Mouse (Mus musculus) forebrain, embryonic 10.5 days (tissue): ENCODE measurements around the gene Rab30. TPM values are rescaled to one million over a fixed set of nuclear protein-coding genes. Genes with fewer than 3 reads are reported as not detected.

Source experiments
- DNase-seq: peaks from one replicate; pipeline ENCODE4 v3.0.0-alpha.2; 2017; ENCODE audit warnings: low spot score; ENCODE audit errors: extremely low spot score
- H3K27ac ChIP-seq: fragments of 300-500 bp; sonication (generic); 2 replicates; pipeline ENCODE4 v1.5.1; 2016; ENCODE audit warnings: mild to moderate bottlenecking
- H3K27me3 ChIP-seq: fragments of 300-500 bp; sonication (generic); 2 replicates; pipeline ENCODE4 v1.6.1; 2016; ENCODE audit warnings: mild to moderate bottlenecking; ENCODE audit not compliant: poor library complexity, severe bottlenecking
- H3K36me3 ChIP-seq: fragments of 300-500 bp; sonication (generic); replicated peaks from 2 replicates; pipeline ENCODE4 v1.6.1; 2016; ENCODE audit warnings: mild to moderate bottlenecking, moderate library complexity
- H3K4me1 ChIP-seq: fragments of 300-500 bp; sonication (generic); 2 replicates; pipeline ENCODE4 v1.6.1; 2016
- H3K4me3 ChIP-seq: fragments of 300-500 bp; sonication (generic); 2 replicates; pipeline ENCODE4 v1.5.1; 2016; ENCODE audit warnings: mild to moderate bottlenecking, moderate library complexity
- H3K9me3 ChIP-seq: fragments of 300-500 bp; sonication (generic); 2 replicates; pipeline ENCODE4 v1.6.1; 2016; ENCODE audit warnings: mild to moderate bottlenecking, moderate library complexity
- WGBS: fragments of 180-500 bp; shearing (Covaris S2); methylation state at CpG from one replicate; pipeline ENCODE4 v1.1.7; 2016; 5-methylcytosine and 5-hydroxymethylcytosine counted together
- polyA plus RNA-seq: library from polyadenylated mRNA; unstranded; fragments of >200 nt; fragmentation: Nextera tagmentation; extraction: Ambion mirVana; gene quantifications from 2 replicates; pipeline ENCODE4 v1.2.1, GENCODE M21; 2016

The Rab30 gene
- polyA plus RNA-seq, 1 experiment from 2014 or later, result 15.6 TPM

DNA sequence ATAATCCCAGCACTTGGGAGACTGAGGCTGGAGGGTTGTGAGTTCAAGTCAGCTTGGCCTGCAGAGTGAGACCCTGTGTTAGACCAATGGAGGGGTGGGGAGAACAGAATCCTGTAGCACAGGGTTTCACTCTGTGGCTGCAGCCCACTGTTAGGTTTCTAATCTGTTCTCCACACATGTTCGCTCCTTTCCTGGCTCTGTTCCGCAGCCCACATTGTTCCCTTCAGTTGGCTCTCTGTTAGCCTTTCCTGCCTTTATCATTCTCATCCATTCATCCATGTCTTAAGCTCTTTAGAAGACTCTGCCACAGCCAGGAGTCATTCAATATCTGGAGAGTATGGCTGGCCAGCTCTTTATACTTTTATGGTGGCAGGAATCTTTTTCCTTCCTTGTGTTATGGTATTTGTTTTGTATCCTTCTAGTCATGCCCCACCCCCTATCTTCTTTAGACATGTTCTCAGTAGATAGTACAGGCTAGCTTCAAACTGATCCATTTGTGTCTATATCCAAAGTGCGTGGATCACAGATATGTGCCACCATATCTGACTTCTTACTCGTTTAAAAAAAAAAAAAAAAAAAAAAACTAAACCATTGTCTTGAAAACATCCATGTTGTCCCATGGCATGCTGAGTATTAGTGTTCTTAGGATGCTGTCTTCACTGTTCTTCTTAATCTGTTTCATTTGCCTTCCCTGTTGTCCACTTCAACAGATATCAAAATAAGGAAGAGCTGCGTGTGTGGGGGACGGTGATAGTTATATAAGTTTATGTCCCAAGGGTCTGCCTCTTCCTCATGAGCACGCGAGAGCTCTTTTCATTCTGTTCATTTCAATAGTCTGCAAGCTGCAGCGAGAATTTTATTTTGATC is 142.7 kb downstream of the Rab30 start:
- 90% methylated on average over 9 of the region's 9 CpGs for WGBS
- Histone ChIP-seq H3K36me3 (peaks cover 22% of the 10 kb centered on the region), H3K4me3 (no peak overlapping the region), H3K9me3 (no peaks in the 10 kb centered on the region), H3K27ac (no peak overlapping the region), H3K4me1 (peaks cover 7% of the 10 kb centered on the region; the same call in 1 of the 2 replicates), H3K27me3 (no peaks in the 10 kb centered on the region)
- DNase-seq, result no peak

DNA sequence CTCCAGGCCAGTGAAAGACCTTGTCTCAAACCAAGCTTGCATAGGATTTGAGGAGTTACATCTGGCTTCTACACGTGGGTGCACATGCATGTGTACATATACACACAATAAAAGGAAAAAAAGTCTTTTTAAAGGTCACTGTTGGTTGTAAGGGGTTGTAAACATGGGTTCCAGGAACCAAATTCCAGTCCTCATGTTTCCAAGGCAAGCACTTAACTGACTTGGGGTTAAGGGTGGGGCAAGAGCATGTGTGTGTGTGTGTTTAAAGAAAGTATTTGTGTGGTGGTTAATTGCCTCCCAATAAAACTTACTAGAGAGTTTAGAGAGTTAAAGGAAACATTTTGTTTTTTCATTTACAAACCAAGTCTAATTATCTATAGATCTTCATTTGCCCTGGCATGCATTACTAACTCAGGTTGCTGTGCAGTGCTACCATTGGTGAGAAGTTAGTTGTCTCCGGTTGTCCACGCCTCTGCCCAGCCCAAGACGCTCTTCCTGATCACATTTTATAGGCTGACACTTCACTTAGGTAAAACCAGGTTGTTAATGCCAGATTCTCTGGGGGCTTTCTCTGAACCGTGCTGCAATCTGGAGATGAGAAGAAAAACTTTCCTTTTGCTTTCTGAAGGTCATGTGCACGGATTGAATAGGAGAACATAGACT is 143.7 kb downstream of the Rab30 start:
- H3K9me3 ChIP-seq, result no peaks in the 10 kb centered on the region
- no peaks in the 10 kb centered on the region for H3K27me3 ChIP-seq
- H3K36me3 ChIP-seq, result peaks cover 17% of the 10 kb centered on the region
- WGBS, result 92% methylated on average over 6 of the region's 6 CpGs
- H3K27ac ChIP-seq, result no peak overlapping the region
- H3K4me1 ChIP-seq, result peaks cover 11% of the 10 kb centered on the region
- no peak for DNase-seq
- H3K4me3 ChIP-seq, result no peak overlapping the region

DNA sequence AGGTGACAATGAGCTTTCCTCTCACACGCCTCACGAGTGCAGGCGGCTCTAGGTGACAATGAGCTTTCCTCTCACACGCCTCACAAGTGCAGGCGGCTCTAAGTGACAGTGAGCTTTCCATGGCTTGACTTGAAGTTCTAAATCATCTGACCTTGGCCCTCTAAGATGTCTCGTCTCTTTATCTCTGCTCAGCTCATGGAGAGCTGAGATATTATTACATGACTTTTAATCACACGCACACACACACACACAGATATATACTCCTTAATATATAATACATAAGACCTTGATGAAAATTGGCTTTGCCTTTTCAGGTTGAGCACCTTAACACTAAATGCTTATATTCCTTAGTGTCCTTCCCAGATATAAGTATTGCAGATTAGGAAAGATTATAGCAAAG is 145.4 kb downstream of the Rab30 start:
- no peak for DNase-seq
- H3K27me3 ChIP-seq, result no peaks in the 10 kb centered on the region
- H3K27ac ChIP-seq, result no peak overlapping the region
- peaks cover 21% of the 10 kb centered on the region for H3K4me1 ChIP-seq
- 91% methylated on average over 7 of the region's 7 CpGs for WGBS
- H3K36me3 ChIP-seq, result peaks cover 14% of the 10 kb centered on the region
- H3K4me3 ChIP-seq, result no peak overlapping the region
- no peaks in the 10 kb centered on the region for H3K9me3 ChIP-seq

DNA sequence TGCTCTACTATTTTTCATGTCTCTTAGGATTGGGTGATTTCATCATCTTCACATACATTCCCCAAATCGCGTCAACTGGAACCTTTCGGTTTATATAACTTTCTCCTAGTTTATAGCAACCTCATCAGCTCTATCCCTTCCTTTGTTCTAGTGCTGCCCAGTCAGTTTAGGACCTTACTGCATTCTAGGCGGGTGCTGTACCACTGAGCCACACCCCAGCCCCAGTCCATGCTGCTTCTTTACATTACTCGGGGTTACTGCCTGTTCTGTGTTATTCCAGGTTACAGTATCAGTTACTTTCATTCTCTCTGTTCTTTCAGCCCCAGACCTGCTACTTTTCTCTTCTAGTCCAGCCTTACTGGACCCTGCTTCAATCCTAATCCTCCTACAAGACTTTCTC is 145.8 kb downstream of the Rab30 start:
- no peak overlapping the region for H3K4me3 ChIP-seq
- H3K4me1 ChIP-seq, result peaks cover 21% of the 10 kb centered on the region
- DNase-seq, result no peak
- 96% methylated on average over 5 of the region's 5 CpGs for WGBS
- 0 out of 2 replicates have a peak, but pooled peaks cover 2% of the 10 kb centered on the region for H3K9me3 ChIP-seq
- H3K27ac ChIP-seq, result no peak overlapping the region
- peaks cover 15% of the 10 kb centered on the region for H3K36me3 ChIP-seq
- H3K27me3 ChIP-seq, result no peaks in the 10 kb centered on the region

DNA sequence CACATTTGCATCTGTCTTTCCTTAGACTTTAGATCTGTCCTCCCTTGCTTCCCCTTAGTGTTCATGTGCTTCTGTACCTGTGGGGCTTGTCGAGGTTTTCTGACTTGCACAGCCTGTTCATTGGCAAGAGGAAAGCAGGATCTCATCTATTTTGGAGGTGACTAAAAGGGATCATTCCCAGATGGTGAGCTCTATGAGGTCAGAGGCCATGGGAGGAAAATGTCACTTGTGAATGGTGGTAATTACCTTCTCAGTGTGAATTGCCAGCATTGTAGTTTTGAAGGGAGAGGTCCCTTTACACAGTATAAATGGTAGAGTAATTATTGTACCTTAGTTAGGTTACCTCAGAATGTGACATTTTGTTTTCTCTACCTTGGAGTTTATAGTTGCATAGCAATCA is 148.8 kb downstream of the Rab30 start:
- Histone ChIP-seq H3K4me3 (no peak overlapping the region), H3K4me1 (peaks cover 13% of the 10 kb centered on the region), H3K27ac (no peak overlapping the region), H3K9me3 (0 out of 2 replicates have a peak, but pooled peaks cover 3% of the 10 kb centered on the region), H3K36me3 (peaks cover 17% of the 10 kb centered on the region), H3K27me3 (no peaks in the 10 kb centered on the region)
- DNase-seq, result no peak
- 43% methylated on average over 1 of the region's 1 CpGs for WGBS

DNA sequence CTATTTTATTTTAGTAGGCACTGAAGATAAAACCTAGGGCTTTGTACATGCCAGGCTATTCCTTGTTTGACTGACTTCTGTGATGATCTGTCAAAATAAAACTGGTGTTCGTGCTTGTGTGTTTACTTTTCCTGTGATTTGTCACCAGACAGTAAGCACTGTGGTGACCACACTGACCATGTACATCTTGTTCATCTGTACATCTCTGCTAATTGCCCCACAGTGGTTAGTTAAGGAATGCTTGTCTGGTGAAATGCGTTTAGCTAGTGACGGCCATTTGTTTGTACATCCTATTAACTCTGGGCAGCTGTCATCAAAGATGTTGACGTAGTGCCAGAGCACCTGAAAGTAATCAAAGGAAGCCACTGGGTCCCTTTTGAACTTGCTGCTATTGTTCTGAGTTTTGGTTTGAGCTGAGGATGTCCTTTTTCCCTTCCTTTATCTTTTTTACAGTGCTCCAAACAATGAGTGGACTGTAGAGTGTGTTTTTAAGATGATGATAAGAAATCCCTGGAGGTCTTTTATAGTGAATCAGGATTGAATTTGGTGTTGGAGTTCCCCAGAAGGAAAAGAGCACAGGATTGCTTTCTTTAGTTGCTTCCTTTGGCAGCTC is 149.3 kb downstream of the Rab30 start:
- H3K27ac ChIP-seq, result no peak overlapping the region
- H3K9me3 ChIP-seq, result 0 out of 2 replicates have a peak, but pooled peaks cover 3% of the 10 kb centered on the region
- peaks cover 17% of the 10 kb centered on the region for H3K36me3 ChIP-seq
- H3K4me3 ChIP-seq, result no peak overlapping the region
- H3K27me3 ChIP-seq, result no peaks in the 10 kb centered on the region
- WGBS, result 61% methylated on average over 4 of the region's 4 CpGs
- H3K4me1 ChIP-seq, result peaks cover 13% of the 10 kb centered on the region
- DNase-seq, result no peak

DNA sequence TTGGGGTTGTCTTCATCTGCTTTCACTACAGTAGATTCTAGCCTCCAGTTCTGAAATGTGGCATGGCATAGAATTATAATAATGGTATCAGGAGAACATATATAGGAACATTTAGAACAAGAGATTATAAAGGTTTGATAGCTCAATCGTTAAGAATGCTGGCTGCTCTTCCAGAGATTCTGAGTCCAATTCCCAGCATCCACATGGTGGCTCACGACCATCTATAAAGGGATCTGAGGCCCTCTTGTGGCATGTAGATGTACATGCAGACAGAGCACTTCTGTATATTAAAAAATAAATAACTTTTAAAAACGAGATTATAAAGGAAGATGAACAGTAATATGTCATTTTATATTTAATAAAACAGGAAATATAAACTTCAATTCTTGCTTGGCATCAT is 152.1 kb downstream of the Rab30 start:
- Histone ChIP-seq H3K36me3 (peaks cover 5% of the 10 kb centered on the region), H3K9me3 (0 out of 2 replicates have a peak, but pooled peaks cover 3% of the 10 kb centered on the region), H3K4me3 (no peak overlapping the region), H3K27ac (no peak overlapping the region), H3K4me1 (peaks cover 13% of the 10 kb centered on the region), H3K27me3 (no peaks in the 10 kb centered on the region)
- 50% methylated on average over 3 of the region's 3 CpGs for WGBS
- no peak for DNase-seq

Other genes starting within 250 kb of the Rab30 start
- 63.2 and 65.2 TPM in 2 replicates for gene Ccdc90b, start 180.5 kb upstream of the Rab30 start, polyA plus RNA-seq
- gene Ankrd42, start 104.5 kb upstream of the Rab30 start, polyA plus RNA-seq, result 10.1 and 10.7 TPM in 2 replicates
- 20.6 and 20.7 TPM in 2 replicates for gene Pcf11, start 71.7 kb upstream of the Rab30 start, polyA plus RNA-seq
- gene Ddias, start 132.6 kb downstream of the Rab30 start, polyA plus RNA-seq, result 25.3 and 26.6 TPM in 2 replicates
- gene Prcp, start 132.9 kb downstream of the Rab30 start, polyA plus RNA-seq, result 19.5 and 21.2 TPM in 2 replicates